Mouse (Mus musculus) MEL (cell line): Measurements from ENCODE around the gene Gpr179. TPM values are rescaled to one million over a fixed set of nuclear protein-coding genes. Genes with fewer than 3 reads are reported as not detected.

Experiments used
- DNase-seq: peaks from one replicate; pipeline ENCODE4 v3.0.0; 2011; ENCODE audit warnings: low read depth, low spot score
- H3K27ac ChIP-seq: 2 replicates; pipeline ENCODE4 v1.5.1; 2012; ENCODE audit warnings: low read depth, mild to moderate bottlenecking, control low read depth, low read length, moderate library complexity; ENCODE audit not compliant: control insufficient read depth
- H3K27me3 ChIP-seq, 2 experiments: fragments of 150-350 bp in 1 of 2; sonication (generic) in 1 of 2; 2 replicates each; pipeline ENCODE4 v1.6.1; 2012; ENCODE audit warnings: low read length in 2 of 2, mild to moderate bottlenecking in 2 of 2, improper control_type of control experiment in 1 of 2, moderate library complexity in 1 of 2; ENCODE audit not compliant: insufficient read depth in 2 of 2, control insufficient read depth in 1 of 2
- H3K36me3 ChIP-seq, 2 experiments: 2 replicates each; pipeline ENCODE4 v1.6.1; 2012 to 2014; ENCODE audit warnings: low read length in 2 of 2, improper control_type of control experiment in 1 of 2, inconsistent platforms in 1 of 2, mild to moderate bottlenecking in 1 of 2; ENCODE audit not compliant: insufficient read depth in 2 of 2, control insufficient read depth in 1 of 2
- H3K4me1 ChIP-seq, 2 experiments: fragments of 150-350 bp in 1 of 2; sonication (generic) in 1 of 2; 2 replicates each; pipeline ENCODE4 v1.6.1; 2012; ENCODE audit warnings: low read length in 2 of 2, improper control_type of control experiment in 1 of 2, mild to moderate bottlenecking in 1 of 2; ENCODE audit not compliant: insufficient read depth in 2 of 2, control insufficient read depth in 1 of 2
- H3K4me3 ChIP-seq, 2 experiments: fragments of 150-350 bp in 1 of 2; sonication (generic) in 1 of 2; 2 replicates each; pipeline ENCODE4 v1.5.1; 2012; ENCODE audit warnings: low read depth in 2 of 2, low read length in 2 of 2, mild to moderate bottlenecking in 2 of 2, moderate library complexity in 2 of 2, control low read depth in 1 of 2, improper control_type of control experiment in 1 of 2; ENCODE audit not compliant: control insufficient read depth in 1 of 2, insufficient read depth in 1 of 2
- H3K79me2 ChIP-seq: 2 replicates; pipeline ENCODE4 v1.6.1; 2012; ENCODE audit warnings: mild to moderate bottlenecking, low read length, moderate library complexity; ENCODE audit not compliant: control insufficient read depth, poor library complexity, insufficient read depth
- H3K9ac ChIP-seq: 2 replicates; pipeline ENCODE4 v1.6.1; 2012; ENCODE audit warnings: low read depth, mild to moderate bottlenecking, control low read depth, low read length, moderate library complexity; ENCODE audit not compliant: control insufficient read depth, poor library complexity, severe bottlenecking
- H3K9me3 ChIP-seq: fragments of 150-350 bp; sonication (generic); replicated peaks from 2 replicates; pipeline ENCODE4 v1.6.1; 2012; ENCODE audit warnings: mild to moderate bottlenecking, low read length, improper control_type of control experiment, moderate library complexity; ENCODE audit not compliant: insufficient read depth
- BHLHE40 ChIP-seq: IDR thresholded peaks from 2 replicates; pipeline ENCODE4 v1.6.1; 2012; ENCODE audit warnings: low read depth, mild to moderate bottlenecking, inconsistent platforms, low read length, improper control_type of control experiment, borderline replicate concordance
- CHD2 ChIP-seq: IDR thresholded peaks from 2 replicates; pipeline ENCODE4 v1.6.1; 2011; ENCODE audit warnings: low read length, improper control_type of control experiment
- E2F4 ChIP-seq: IDR thresholded peaks from 2 replicates; pipeline ENCODE4 v1.6.1; 2011; ENCODE audit warnings: low read depth, low read length, improper control_type of control experiment, borderline replicate concordance
- ELF1 ChIP-seq: IDR thresholded peaks from 2 replicates; pipeline ENCODE4 v1.6.1; 2014; ENCODE audit warnings: low read depth, mild to moderate bottlenecking, inconsistent platforms, low read length, improper control_type of control experiment, moderate library complexity
- EP300 ChIP-seq, 2 experiments: IDR thresholded peaks; 2 replicates each; pipeline ENCODE4 v1.6.1; 2011; ENCODE audit warnings: improper control_type of control experiment in 2 of 2, low read length in 2 of 2, low read depth in 1 of 2, mild to moderate bottlenecking in 1 of 2
- GABPA ChIP-seq: IDR thresholded peaks from 2 replicates; pipeline ENCODE4 v1.6.1; 2012; ENCODE audit warnings: low read depth, mild to moderate bottlenecking, inconsistent platforms, low read length, improper control_type of control experiment, moderate library complexity
- HCFC1 ChIP-seq: IDR thresholded peaks from 2 replicates; pipeline ENCODE4 v1.6.1; 2012; ENCODE audit warnings: low read depth, mild to moderate bottlenecking, inconsistent platforms, low read length, improper control_type of control experiment, moderate library complexity
- JUND ChIP-seq: IDR thresholded peaks from 2 replicates; pipeline ENCODE4 v1.6.1; 2011; ENCODE audit warnings: low read depth, mild to moderate bottlenecking, improper control_type of control experiment, low read length
- MAFK ChIP-seq: IDR thresholded peaks from 2 replicates; pipeline ENCODE4 v1.6.1; 2011; ENCODE audit warnings: low read depth, mild to moderate bottlenecking, low read length, improper control_type of control experiment, borderline replicate concordance
- MAX ChIP-seq: IDR thresholded peaks from 2 replicates; pipeline ENCODE4 v1.6.1; 2011; ENCODE audit warnings: low read length, improper control_type of control experiment
- MAZ ChIP-seq: IDR thresholded peaks from 2 replicates; pipeline ENCODE4 v1.6.1; 2012; ENCODE audit warnings: low read depth, mild to moderate bottlenecking, inconsistent platforms, low read length, improper control_type of control experiment
- MYB ChIP-seq: IDR thresholded peaks from 2 replicates; pipeline ENCODE4 v1.6.1; 2011; ENCODE audit warnings: mild to moderate bottlenecking, low read depth, low read length, improper control_type of control experiment
- POLR2A ChIP-seq, 2 experiments: IDR thresholded peaks; 2 replicates each; pipeline ENCODE4 v1.6.1; 2011 to 2012; ENCODE audit warnings: low read length in 2 of 2, mild to moderate bottlenecking in 2 of 2, control low read depth in 1 of 2, improper control_type of control experiment in 1 of 2, low read depth in 1 of 2, moderate library complexity in 1 of 2; ENCODE audit not compliant: control insufficient read depth in 1 of 2, insufficient read depth in 1 of 2, poor library complexity in 1 of 2
- POLR2AphosphoS5 ChIP-seq: IDR thresholded peaks from 2 replicates; pipeline ENCODE4 v1.6.1; 2012; ENCODE audit warnings: low read depth, borderline replicate concordance, mild to moderate bottlenecking, inconsistent platforms, low read length, moderate library complexity, mixed read lengths
- SMC3 ChIP-seq: IDR thresholded peaks from 2 replicates; pipeline ENCODE4 v1.6.1; 2011; ENCODE audit warnings: low read depth, low read length, improper control_type of control experiment
- TCF12 ChIP-seq: IDR thresholded peaks from 2 replicates; pipeline ENCODE4 v1.6.1; 2014; ENCODE audit warnings: low read depth, mild to moderate bottlenecking, inconsistent platforms, low read length, improper control_type of control experiment, moderate library complexity
- USF1 ChIP-seq: IDR thresholded peaks from 2 replicates; pipeline ENCODE4 v1.6.1; 2014; ENCODE audit warnings: low read depth, mild to moderate bottlenecking, inconsistent platforms, low read length, improper control_type of control experiment, moderate library complexity
- ZC3H11A ChIP-seq: IDR thresholded peaks from 2 replicates; pipeline ENCODE4 v1.6.1; 2012; ENCODE audit warnings: low read depth, mild to moderate bottlenecking, inconsistent platforms, low read length, improper control_type of control experiment
- ZKSCAN1 ChIP-seq: IDR thresholded peaks from 2 replicates; pipeline ENCODE4 v1.6.1; 2012; ENCODE audit warnings: low read depth, mild to moderate bottlenecking, inconsistent platforms, low read length, improper control_type of control experiment, moderate library complexity
- polyA plus RNA-seq, 2 experiments: library from polyadenylated mRNA; stranded (reverse) in 1 of 2; unstranded in 1 of 2; fragments of >175 nt in 1 of 2; fragments of >200 nt in 1 of 2; gene quantifications; 2 replicates each; pipeline versions ENCODE4 v1.2.1 to v1.2.4; 2012; ENCODE audit warnings: low replicate concordance in 2 of 2, low read depth in 1 of 2; ENCODE audit not compliant: insufficient read length in 2 of 2, insufficient read depth in 1 of 2, missing spikeins in 1 of 2
- total RNA-seq: library from RNA; depleted of rRNA; stranded (reverse); fragments of 300-350 nt; gene quantifications from 2 replicates; pipeline ENCODE4 v1.2.3, GENCODE M21; 2012

Gene Gpr179
- total and polyA plus RNA-seq, 3 experiments: 0.01 to 0.04 TPM; not detected in 1

DNA sequence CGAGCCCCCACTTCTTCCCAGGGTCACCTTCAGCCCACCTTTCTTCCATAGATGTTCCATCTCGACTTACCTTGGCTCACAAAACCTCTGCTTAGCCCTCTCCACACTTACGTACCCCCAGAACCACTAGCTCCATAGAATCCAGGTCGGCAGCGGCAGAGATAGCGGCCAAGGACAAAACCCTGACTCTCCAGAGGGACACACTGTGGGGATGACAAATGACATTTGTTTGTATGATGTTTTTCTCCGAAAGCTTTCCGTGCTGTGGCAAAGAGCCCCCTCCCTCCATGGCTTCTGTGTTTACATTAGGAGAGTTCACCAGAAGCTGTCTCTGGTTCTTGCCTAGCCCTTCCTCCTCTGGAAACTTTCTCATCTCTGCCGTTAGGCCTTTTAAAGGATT lies 4.6 kb downstream of the Gpr179 start:
- peaks cover 0 to 7% of the 10 kb centered on the region in 2 experiments; a peak in 2 of 4 replicates for H3K36me3 ChIP-seq
- no peaks in the 10 kb centered on the region for H3K9me3 ChIP-seq
- H3K4me3 ChIP-seq: no peak overlapping the region
- TF ChIP-seq USF1 (no peak), EP300 (IDR thresholded peaks at IDR 0.05; ENCODE audit: low read depth in 1 of 2, low read length in 2 of 2) (no peak), MAFK (no peak), POLR2AphosphoS5 (no peak), MAX (no peak), BHLHE40 (no peak), MAZ (no peak), POLR2A (IDR thresholded peaks at IDR 0.05; ENCODE audit: control insufficient read depth in 1 of 2, insufficient read depth in 1 of 2, low read depth in 1 of 2, low read length in 2 of 2, poor library complexity in 1 of 2) (no peak), ZKSCAN1 (no peak), HCFC1 (no peak), SMC3 (no peak), MYB (no peak), ZC3H11A (no peak), ELF1 (no peak)
- no peaks in the 10 kb centered on the region for H3K27me3 ChIP-seq
- DNase-seq: no peak
- H3K4me1 ChIP-seq: peaks cover 3 to 16% of the 10 kb centered on the region in 2 experiments
- no peak overlapping the region for H3K9ac ChIP-seq
- no peak overlapping the region for H3K27ac ChIP-seq
- H3K79me2 ChIP-seq: no peaks in the 10 kb centered on the region

DNA sequence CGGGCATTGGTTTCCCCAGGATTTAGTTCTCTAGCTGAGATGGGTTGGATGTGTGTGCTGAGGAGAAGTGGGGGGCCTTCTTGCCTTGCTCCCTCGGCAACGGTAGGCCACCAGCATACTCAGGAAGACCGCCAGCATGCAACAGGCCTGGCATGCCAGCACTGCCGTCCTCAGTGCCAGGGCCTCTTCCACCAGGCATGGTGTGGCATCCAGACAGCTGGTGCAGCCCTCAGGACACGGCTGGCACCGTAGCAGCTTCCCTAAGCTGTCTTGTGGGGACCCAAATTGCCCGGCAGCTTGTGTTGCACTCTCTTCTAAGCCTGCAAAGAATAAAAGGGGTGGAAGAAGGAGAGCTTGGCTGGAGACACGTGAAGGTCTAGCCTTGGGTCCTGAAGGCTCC lies 5.5 kb downstream of the Gpr179 start:
- no peaks in the 10 kb centered on the region for H3K79me2 ChIP-seq
- H3K27ac ChIP-seq: no peak overlapping the region
- no peaks in the 10 kb centered on the region for H3K9me3 ChIP-seq
- peaks cover 0 to 7% of the 10 kb centered on the region in 2 experiments; a peak in 2 of 4 replicates for H3K36me3 ChIP-seq
- no peak overlapping the region for H3K4me3 ChIP-seq
- DNase-seq: no peak
- H3K9ac ChIP-seq: no peak overlapping the region
- no peak for TF ChIP-seq GABPA
- TF ChIP-seq CHD2: no peak
- no peak for TF ChIP-seq E2F4
- TF ChIP-seq JUND: no peak
- no peak for TF ChIP-seq TCF12
- no peak for TF ChIP-seq MAFK
- peaks cover 3 to 16% of the 10 kb centered on the region in 2 experiments for H3K4me1 ChIP-seq
- no peaks in the 10 kb centered on the region for H3K27me3 ChIP-seq
